21 mouse cellular contexts compared by ENCODE assay signal in the genomic region with DNA sequence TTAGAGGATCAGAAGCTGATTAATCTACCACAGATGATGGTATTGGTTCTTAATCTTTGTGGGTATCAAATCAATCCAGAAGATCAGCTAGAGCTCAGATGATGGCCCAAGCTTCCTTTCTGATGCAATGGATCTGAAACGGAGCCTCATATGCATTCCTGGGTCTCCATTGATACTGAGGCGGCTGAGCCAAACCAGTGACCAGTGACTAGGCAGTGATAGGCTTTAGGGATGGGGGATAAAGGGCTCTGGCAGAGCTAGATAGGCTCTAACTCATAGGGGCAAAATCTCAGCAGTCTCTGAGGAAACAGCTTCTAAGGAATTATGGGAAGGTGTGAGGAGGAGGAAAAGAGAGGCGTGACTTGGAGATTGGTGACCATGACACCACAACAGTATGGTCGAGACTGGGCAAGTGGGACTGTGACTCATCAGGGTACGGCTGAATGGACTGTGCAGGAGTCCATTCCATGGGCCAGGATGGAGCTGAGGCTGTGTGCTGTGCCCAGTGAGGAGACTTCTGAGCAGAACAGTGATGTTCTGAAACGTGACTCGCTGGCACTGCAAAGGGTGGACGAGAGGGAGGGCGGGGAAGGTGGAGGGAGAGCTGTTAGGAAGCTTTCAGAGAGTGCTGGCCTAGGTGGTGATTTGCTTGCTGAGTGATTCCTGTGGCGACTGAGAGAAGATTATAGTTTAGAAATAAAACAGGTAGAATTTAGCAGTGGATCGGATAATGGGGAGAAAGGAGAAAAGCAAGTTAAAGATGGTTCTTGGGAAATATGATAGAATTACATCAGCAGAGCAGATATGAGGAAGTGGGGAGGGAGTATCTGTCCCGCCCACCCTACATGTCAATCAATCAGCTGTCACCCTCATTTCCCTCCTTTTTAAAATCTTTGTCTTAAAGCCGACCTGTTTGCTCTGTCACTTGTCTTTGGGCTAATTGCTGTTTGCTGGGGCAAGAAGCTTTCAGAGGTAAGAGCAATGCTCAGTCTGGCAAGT. TPM values are rescaled to one million over a fixed set of nuclear protein-coding genes. Genes with fewer than 3 reads are reported as not detected.
A peak's percentile ranks its signal among the peaks of the same experiment; 100 is the strongest.
DNase-seq lines count a peak whose midpoint lies in the region; ATAC-seq and TF ChIP-seq lines count a peak whose summit lies in the region.
"Had no signal": no experiment of that assay in that cellular context is flagged by ENCODE, and none has a peak within 500 bp of the region (broad histone marks: within the 10 kb centered on the region; RNA-seq: fewer than 3 reads in every experiment).

No protein-coding gene starts in this region.

- ATAC-seq in neural tube, embryonic 15.5 days (ENCODE audit: low FRiP score): no peak
- no peak for ATAC-seq in heart, embryonic 12.5 days (ENCODE audit: insufficient number of reproducible peaks, low FRiP score)
- ATAC-seq: intestine, embryonic 16.5 days; midbrain, embryonic 15.5 days; Patski had no signal

- H3K4me3 ChIP-seq in neural tube, embryonic 15.5 days (replicated peaks): no peak overlapping the region
- H3K4me3 ChIP-seq in olfactory bulb, adult 2 months (ENCODE audit: insufficient read depth, low read depth, low read length): no peak overlapping the region
- no peak overlapping the region for H3K4me3 ChIP-seq in heart, embryonic 12.5 days
- H3K4me3 ChIP-seq: erythroblast, embryonic 14.5 days; heart, embryonic 10.5 days; kidney, embryonic 15.5 days; midbrain, embryonic 15.5 days had no signal

- H3K36me3 ChIP-seq in neural tube, embryonic 15.5 days: no peaks in the 10 kb centered on the region
- no peaks in the 10 kb centered on the region for H3K36me3 ChIP-seq in heart, embryonic 12.5 days
- H3K36me3 ChIP-seq: heart, embryonic 10.5 days; kidney, embryonic 15.5 days; midbrain, embryonic 15.5 days had no signal

- H3K27me3 ChIP-seq in neural tube, embryonic 15.5 days (replicated peaks): no peaks in the 10 kb centered on the region
- no peaks in the 10 kb centered on the region for H3K27me3 ChIP-seq in heart, embryonic 12.5 days (replicated peaks)
- H3K27me3 ChIP-seq: midbrain, embryonic 15.5 days; Patski had no signal

- WGBS in neural tube, embryonic 15.5 days: 77% methylated on average over 13 of the region's 13 CpGs
- WGBS in olfactory bulb, adult 2 months: 84% methylated on average over 13 of the region's 13 CpGs
- 60% methylated on average over 13 of the region's 13 CpGs for WGBS in heart, embryonic 12.5 days

- no peak for TF ChIP-seq CTCF in olfactory bulb, adult 2 months (IDR thresholded peaks at IDR 0.05; ENCODE audit: insufficient read depth, low read depth, low read length)

- H3K4me2 ChIP-seq in neural tube, embryonic 15.5 days: no peak overlapping the region
- H3K4me2 ChIP-seq in heart, embryonic 12.5 days: no peak overlapping the region
- H3K4me2 ChIP-seq: hindbrain, embryonic 14.5 days; kidney, embryonic 15.5 days; midbrain, embryonic 15.5 days had no signal

- no peaks in the 10 kb centered on the region for H3K9me3 ChIP-seq in neural tube, embryonic 15.5 days (replicated peaks)
- H3K9me3 ChIP-seq in heart, embryonic 12.5 days (replicated peaks): no peaks in the 10 kb centered on the region
- H3K9me3 ChIP-seq: heart, embryonic 10.5 days; kidney, embryonic 15.5 days; midbrain, embryonic 15.5 days had no signal

- DNase-seq in cerebellum, adult 18-20 months: peak; percentile 38 to 53
- DNase-seq in cerebellum, adult 8-10 months: no peak
- DNase-seq in neural tube, embryonic 10.5 days (ENCODE audit: extremely low spot score, low spot score): no peak
- DNase-seq in R1 (ENCODE audit: low read depth, low spot score): peak; percentile 65
- no peak for DNase-seq in urinary bladder, adult 2 months (ENCODE audit: low spot score)
- DNase-seq: adrenal gland, postnatal 25 days; gastrocnemius, postnatal 36 days; heart, postnatal 14 days; left cerebral cortex, postnatal 4 days; lung, adult 2 months; lung, postnatal 4 days had no signal

- H3K4me1 ChIP-seq in neural tube, embryonic 15.5 days: peaks cover 40% of the 10 kb centered on the region
- H3K4me1 ChIP-seq in olfactory bulb, adult 2 months (ENCODE audit: control insufficient read depth, insufficient read depth, low read length): peaks cover 26% of the 10 kb centered on the region
- H3K4me1 ChIP-seq in heart, embryonic 12.5 days (replicated peaks): peaks cover 20% of the 10 kb centered on the region

- TF ChIP-seq POLR2A in olfactory bulb, adult 2 months (IDR thresholded peaks at IDR 0.05; ENCODE audit: insufficient read depth, low read depth, low read length): no peak

- no peak overlapping the region for H3K9ac ChIP-seq in neural tube, embryonic 15.5 days (replicated peaks)
- H3K9ac ChIP-seq in heart, embryonic 12.5 days: no peak overlapping the region
- H3K9ac ChIP-seq: hindbrain, embryonic 14.5 days; kidney, embryonic 15.5 days; midbrain, embryonic 15.5 days had no signal

- 0 out of 2 replicates have a peak overlapping the region, but pooled peaks have one; percentile 0 for H3K27ac ChIP-seq in neural tube, embryonic 15.5 days (replicated peaks)
- peak overlapping the region; percentile 18 for H3K27ac ChIP-seq in olfactory bulb, adult 2 months (ENCODE audit: insufficient read depth, low read depth, low read length)
- no peak overlapping the region for H3K27ac ChIP-seq in heart, embryonic 12.5 days (ENCODE audit: poor library complexity, severe bottlenecking)
- H3K27ac ChIP-seq: heart, embryonic 10.5 days; hindbrain, embryonic 14.5 days; kidney, embryonic 15.5 days had no signal

RNA-seq across cellular contexts. Expression of a gene that starts 55.9 kb away (rescaled TPM):
- 64.3 and 75.1 TPM in 2 replicates for polyA plus RNA-seq in neural tube, embryonic 15.5 days (2015; fragmentation: Nextera tagmentation; extraction: Ambion mirVana)
- polyA plus RNA-seq in olfactory bulb, adult 2 months (2012; ENCODE audit: insufficient read depth, insufficient read length, low replicate concordance, missing spikeins): not detected in 2 replicates
- polyA plus RNA-seq in urinary bladder, adult 2 months (2012; rRNA removed): 2.2 and 2.5 TPM in 2 replicates
- polyA plus RNA-seq in heart, embryonic 12.5 days (2016; fragmentation: Nextera tagmentation; extraction: Ambion mirVana): 0.98 and 1.2 TPM in 2 replicates
- polyA plus RNA-seq: erythroblast, embryonic 14.5 days had no signal

Comparison
In these comparisons a context has a peak if more than half of its experiments do, and no peak if none do; other contexts are left out.
1. DNase-seq: peak in cerebellum, adult 18-20 months (2 of 2) and R1 (single experiment); none in cerebellum, adult 8-10 months (single experiment), neural tube, embryonic 10.5 days (single experiment) and urinary bladder, adult 2 months (single experiment).